Mouse (Mus musculus): ENCODE measurements around the gene Zbtb38.

The Zbtb38 gene

GRCm38 (mm10) chr9:96763025-96763424, 10.4 kb upstream of the Zbtb38 start:
- no peak for ATAC-seq (ENCODE audit: insufficient number of reproducible peaks, low FRiP score, low TSS enrichment)

GRCm38 (mm10) chr9:96758749-96759597, 6.3 kb upstream of the Zbtb38 start:
- peak; percentile 98 for ATAC-seq (ENCODE audit: insufficient number of reproducible peaks, low FRiP score, low TSS enrichment)

GRCm38 (mm10) chr9:96756638-96757435, 4.2 kb upstream of the Zbtb38 start:
- ATAC-seq (ENCODE audit: insufficient number of reproducible peaks, low FRiP score, low TSS enrichment) = no peak

- ATAC-seq (ENCODE audit: insufficient number of reproducible peaks, low FRiP score, low TSS enrichment) = no peak
These were observed 3.1 kb upstream of the Zbtb38 start for GRCm38 (mm10) chr9:96755761-96756160.

GRCm38 (mm10) chr9:96754625-96754969, 2.0 kb upstream of the Zbtb38 start:
- no peak for ATAC-seq (ENCODE audit: insufficient number of reproducible peaks, low FRiP score, low TSS enrichment)

GRCm38 (mm10) chr9:96753921-96754624, 1.4 kb upstream of the Zbtb38 start:
- no peak for ATAC-seq (ENCODE audit: insufficient number of reproducible peaks, low FRiP score, low TSS enrichment)

GRCm38 (mm10) chr9:96753392-96753791, 761 bp upstream of the Zbtb38 start:
- ATAC-seq (ENCODE audit: insufficient number of reproducible peaks, low FRiP score, low TSS enrichment) = no peak

GRCm38 (mm10) chr9:96751821-96752602, 619 bp downstream of the Zbtb38 start:
- ATAC-seq (ENCODE audit: insufficient number of reproducible peaks, low FRiP score, low TSS enrichment) = no peak

- ATAC-seq (ENCODE audit: insufficient number of reproducible peaks, low FRiP score, low TSS enrichment) = no peak
These were observed 2.0 kb downstream of the Zbtb38 start for GRCm38 (mm10) chr9:96750636-96751035.

- ATAC-seq (ENCODE audit: insufficient number of reproducible peaks, low FRiP score, low TSS enrichment) = no peak
These were observed 6.1 kb downstream of the Zbtb38 start for GRCm38 (mm10) chr9:96746527-96746926.

- no peak for ATAC-seq (ENCODE audit: insufficient number of reproducible peaks, low FRiP score, low TSS enrichment)
These were observed 7.7 kb downstream of the Zbtb38 start for GRCm38 (mm10) chr9:96744909-96745308.

GRCm38 (mm10) chr9:96741365-96742085, 11.1 kb downstream of the Zbtb38 start:
- ATAC-seq (ENCODE audit: insufficient number of reproducible peaks, low FRiP score, low TSS enrichment) = no peak

GRCm38 (mm10) chr9:96740712-96741364, 11.8 kb downstream of the Zbtb38 start:
- ATAC-seq (ENCODE audit: insufficient number of reproducible peaks, low FRiP score, low TSS enrichment) = no peak

- ATAC-seq (ENCODE audit: insufficient number of reproducible peaks, low FRiP score, low TSS enrichment) = no peak
These were observed 12.6 kb downstream of the Zbtb38 start for GRCm38 (mm10) chr9:96739808-96740711.

GRCm38 (mm10) chr9:96738563-96739355, 13.9 kb downstream of the Zbtb38 start:
- no peak for ATAC-seq (ENCODE audit: insufficient number of reproducible peaks, low FRiP score, low TSS enrichment)

- ATAC-seq (ENCODE audit: insufficient number of reproducible peaks, low FRiP score, low TSS enrichment) = no peak
These were observed 16.7 kb downstream of the Zbtb38 start for GRCm38 (mm10) chr9:96735946-96736345.

GRCm38 (mm10) chr9:96733425-96733717, 19.3 kb downstream of the Zbtb38 start:
- no peak for ATAC-seq (ENCODE audit: insufficient number of reproducible peaks, low FRiP score, low TSS enrichment)

Data from cerebellum, adult (tissue).